Mouse (Mus musculus) midbrain, embryonic 14.5 days (tissue): ENCODE data around the gene Olfr283. TPM values are rescaled to one million over a fixed set of nuclear protein-coding genes. Genes with fewer than 3 reads are reported as not detected.
A peak's percentile ranks its signal among the peaks of the same experiment; 100 is the strongest.

Source experiments
- ATAC-seq: fragments of 200-750 bp; cut with Nextera tagmentation; 2 replicates; pipeline ENCODE4 v1.8.0; 2017; ENCODE audit warnings: moderate number of reproducible peaks, moderate library complexity; ENCODE audit not compliant: low FRiP score, low TSS enrichment
- DNase-seq: peaks from one replicate; pipeline ENCODE4 v3.0.0-alpha.2; 2015
- H3K27ac ChIP-seq: fragments of 300-500 bp; sonication (generic); replicated peaks from 2 replicates; pipeline ENCODE4 v1.5.1; 2014; ENCODE audit warnings: mild to moderate bottlenecking, low read depth, low read length, moderate library complexity
- H3K27me3 ChIP-seq: fragments of 300-500 bp; sonication (generic); 2 replicates; pipeline ENCODE4 v1.6.1; 2014; ENCODE audit warnings: low read length, control low read depth, mixed read lengths; ENCODE audit not compliant: control insufficient read depth, insufficient read depth
- H3K36me3 ChIP-seq: fragments of 300-500 bp; sonication (generic); 2 replicates; pipeline ENCODE4 v1.6.1; 2014; ENCODE audit warnings: low read length, control low read depth; ENCODE audit not compliant: control insufficient read depth, insufficient read depth
- H3K4me1 ChIP-seq: fragments of 300-500 bp; sonication (generic); 2 replicates; pipeline ENCODE4 v1.6.1; 2014; ENCODE audit warnings: mild to moderate bottlenecking, antibody characterized with exemption, low read length, control low read depth; ENCODE audit not compliant: control insufficient read depth, insufficient read depth
- H3K4me2 ChIP-seq: fragments of 300-500 bp; sonication (generic); 2 replicates; pipeline ENCODE4 v1.6.1; 2014; ENCODE audit warnings: mild to moderate bottlenecking, low read length, moderate library complexity
- H3K4me3 ChIP-seq: fragments of 300-500 bp; sonication (generic); replicated peaks from 2 replicates; pipeline ENCODE4 v1.5.1; 2014; ENCODE audit warnings: low read depth, low read length
- H3K9ac ChIP-seq: fragments of 300-500 bp; sonication (generic); replicated peaks from 2 replicates; pipeline ENCODE4 v1.6.1; 2014; ENCODE audit warnings: mild to moderate bottlenecking, low read length, moderate library complexity
- H3K9me3 ChIP-seq: fragments of 300-500 bp; sonication (generic); 2 replicates; pipeline ENCODE4 v1.6.1; 2016; ENCODE audit warnings: low read length, control low read depth, mixed read lengths; ENCODE audit not compliant: control insufficient read depth
- WGBS: fragments of 180-500 bp; shearing (Covaris S2); extraction: QIAGEN DNeasy Blood & Tissue Kit; methylation state at CpG from one replicate; pipeline ENCODE4 v1.1.7; 2014; 5-methylcytosine and 5-hydroxymethylcytosine counted together
- polyA plus RNA-seq: library from polyadenylated mRNA; unstranded; fragments of >200 nt; fragmentation: Nextera tagmentation; extraction: Ambion mirVana; gene quantifications from 2 replicates; pipeline ENCODE4 v1.2.1, GENCODE M21; 2014

Gene Olfr283
- polyA plus RNA-seq, 1 experiment from 2014 or later: not detected

GRCm38 (mm10) chr15:98410249-98410648 is 29.5 kb upstream of the Olfr283 start:
- no peak overlapping the region for H3K4me3 ChIP-seq
- DNase-seq (no peak), ATAC-seq (no peak)
- H3K9ac ChIP-seq: no peak overlapping the region
- no peak overlapping the region for H3K4me2 ChIP-seq
- 94% methylated on average over 9 of the region's 9 CpGs for WGBS
- H3K27me3 ChIP-seq: no peaks in the 10 kb centered on the region
- no peak overlapping the region for H3K27ac ChIP-seq
- H3K36me3 ChIP-seq: no peaks in the 10 kb centered on the region
- no peaks in the 10 kb centered on the region for H3K9me3 ChIP-seq
- H3K4me1 ChIP-seq: no peaks in the 10 kb centered on the region

GRCm38 (mm10) chr15:98409635-98410034 is 28.9 kb upstream of the Olfr283 start:
- no peak overlapping the region for H3K4me2 ChIP-seq
- no peaks in the 10 kb centered on the region for H3K4me1 ChIP-seq
- no peak overlapping the region for H3K27ac ChIP-seq
- no peak for ATAC-seq
- DNase-seq: no peak
- H3K4me3 ChIP-seq: no peak overlapping the region
- no peak overlapping the region for H3K9ac ChIP-seq
- H3K36me3 ChIP-seq: no peaks in the 10 kb centered on the region
- WGBS: 96% methylated on average over 2 of the region's 2 CpGs
- H3K27me3 ChIP-seq: no peaks in the 10 kb centered on the region
- no peaks in the 10 kb centered on the region for H3K9me3 ChIP-seq

- WGBS: 78% methylated on average over 17 of the region's 17 CpGs
- Histone ChIP-seq H3K36me3 (no peaks in the 10 kb centered on the region), H3K9ac (no peak overlapping the region), H3K4me2 (no peak overlapping the region), H3K4me3 (no peak overlapping the region), H3K27ac (no peak overlapping the region), H3K27me3 (no peaks in the 10 kb centered on the region), H3K4me1 (no peaks in the 10 kb centered on the region), H3K9me3 (no peaks in the 10 kb centered on the region)
- peak; percentile 34 for DNase-seq
- ATAC-seq: no peak
Measured at GRCm38 (mm10) chr15:98408406-98409060, 27.8 kb upstream of the Olfr283 start.

- H3K4me2 ChIP-seq: no peak overlapping the region
- no peaks in the 10 kb centered on the region for H3K4me1 ChIP-seq
- H3K9ac ChIP-seq: no peak overlapping the region
- DNase-seq: no peak
- no peak overlapping the region for H3K27ac ChIP-seq
- no peak overlapping the region for H3K4me3 ChIP-seq
- H3K9me3 ChIP-seq: no peaks in the 10 kb centered on the region
- H3K27me3 ChIP-seq: no peaks in the 10 kb centered on the region
- 80% methylated on average over 10 of the region's 10 CpGs for WGBS
- no peaks in the 10 kb centered on the region for H3K36me3 ChIP-seq
- ATAC-seq: no peak
Measured at GRCm38 (mm10) chr15:98402356-98402755, 21.6 kb upstream of the Olfr283 start.

GRCm38 (mm10) chr15:98397136-98397535 is 16.4 kb upstream of the Olfr283 start:
- ATAC-seq: no peak
- no peaks in the 10 kb centered on the region for H3K9me3 ChIP-seq
- 60% methylated on average over 1 of the region's 1 CpGs for WGBS

GRCm38 (mm10) chr15:98391903-98392187 is 11.1 kb upstream of the Olfr283 start:
- H3K27ac ChIP-seq: no peak overlapping the region
- no peaks in the 10 kb centered on the region for H3K36me3 ChIP-seq
- no peak for ATAC-seq
- H3K27me3 ChIP-seq: no peaks in the 10 kb centered on the region
- H3K4me1 ChIP-seq: no peaks in the 10 kb centered on the region
- H3K4me2 ChIP-seq: no peak overlapping the region
- 45% methylated on average over 2 of the region's 2 CpGs for WGBS
- no peak overlapping the region for H3K9ac ChIP-seq
- DNase-seq: no peak
- H3K9me3 ChIP-seq: no peaks in the 10 kb centered on the region
- no peak overlapping the region for H3K4me3 ChIP-seq

More at GRCm38 (mm10) chr15:98397136-98397535, 16.4 kb upstream of the Olfr283 start:
- H3K4me2 ChIP-seq: no peak overlapping the region
- H3K9ac ChIP-seq: no peak overlapping the region
- no peak for DNase-seq
- no peak overlapping the region for H3K27ac ChIP-seq
- no peak overlapping the region for H3K4me3 ChIP-seq
- no peaks in the 10 kb centered on the region for H3K36me3 ChIP-seq
- no peaks in the 10 kb centered on the region for H3K27me3 ChIP-seq
- no peaks in the 10 kb centered on the region for H3K4me1 ChIP-seq

GRCm38 (mm10) chr15:98391081-98391902 is 10.5 kb upstream of the Olfr283 start:
- 78% methylated on average over 10 of the region's 10 CpGs for WGBS
- ATAC-seq: no peak
- H3K4me3 ChIP-seq: no peak overlapping the region

GRCm38 (mm10) chr15:98389796-98390195 is 9.1 kb upstream of the Olfr283 start:
- no peaks in the 10 kb centered on the region for H3K4me1 ChIP-seq
- WGBS: 27% methylated on average over 7 of the region's 7 CpGs
- H3K4me2 ChIP-seq: no peak overlapping the region
- no peak for ATAC-seq
- H3K9me3 ChIP-seq: no peaks in the 10 kb centered on the region
- H3K9ac ChIP-seq: no peak overlapping the region
- peak; percentile 89 for DNase-seq
- no peak overlapping the region for H3K4me3 ChIP-seq
- no peaks in the 10 kb centered on the region for H3K36me3 ChIP-seq
- H3K27me3 ChIP-seq: no peaks in the 10 kb centered on the region
- H3K27ac ChIP-seq: no peak overlapping the region

More at GRCm38 (mm10) chr15:98391081-98391902, 10.5 kb upstream of the Olfr283 start:
- Histone ChIP-seq H3K4me1 (no peaks in the 10 kb centered on the region), H3K27me3 (no peaks in the 10 kb centered on the region), H3K9ac (no peak overlapping the region), H3K27ac (no peak overlapping the region), H3K4me2 (no peak overlapping the region), H3K36me3 (no peaks in the 10 kb centered on the region), H3K9me3 (no peaks in the 10 kb centered on the region)
- DNase-seq: no peak

GRCm38 (mm10) chr15:98387621-98388020 is 6.9 kb upstream of the Olfr283 start:
- no peaks in the 10 kb centered on the region for H3K9me3 ChIP-seq
- H3K4me3 ChIP-seq: no peak overlapping the region
- no peaks in the 10 kb centered on the region for H3K27me3 ChIP-seq
- no peak overlapping the region for H3K4me2 ChIP-seq
- no peaks in the 10 kb centered on the region for H3K36me3 ChIP-seq
- DNase-seq (peak; percentile 10), ATAC-seq (no peak)
- no peaks in the 10 kb centered on the region for H3K4me1 ChIP-seq
- H3K27ac ChIP-seq: no peak overlapping the region
- H3K9ac ChIP-seq: no peak overlapping the region
- WGBS: 81% methylated on average over 2 of the region's 2 CpGs
